Mouse (Mus musculus): ENCODE results near the gene Pah.

Gene Pah

DNA sequence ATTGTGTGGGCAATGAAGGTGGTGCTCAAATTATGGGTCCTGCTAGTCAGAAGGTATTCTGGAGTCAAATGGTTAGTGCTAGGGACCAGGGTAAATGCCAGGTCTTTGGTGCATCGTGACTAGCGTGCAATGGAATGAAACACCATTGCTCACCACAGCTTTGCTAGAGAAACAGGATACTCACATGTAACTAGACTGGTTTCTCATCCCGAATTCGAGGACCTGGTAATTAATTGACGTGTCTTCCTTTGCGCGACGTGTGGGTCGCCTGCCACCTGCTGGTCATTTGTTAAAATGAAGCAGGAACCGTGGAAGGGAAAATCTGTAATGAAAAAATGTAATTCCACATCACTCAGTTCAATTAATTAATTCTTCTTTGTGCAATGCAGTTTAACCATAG is 17.6 kb upstream of the Pah start:
- peak; percentile 57 for DNase-seq (ENCODE audit: low read depth, low spot score)

DNA sequence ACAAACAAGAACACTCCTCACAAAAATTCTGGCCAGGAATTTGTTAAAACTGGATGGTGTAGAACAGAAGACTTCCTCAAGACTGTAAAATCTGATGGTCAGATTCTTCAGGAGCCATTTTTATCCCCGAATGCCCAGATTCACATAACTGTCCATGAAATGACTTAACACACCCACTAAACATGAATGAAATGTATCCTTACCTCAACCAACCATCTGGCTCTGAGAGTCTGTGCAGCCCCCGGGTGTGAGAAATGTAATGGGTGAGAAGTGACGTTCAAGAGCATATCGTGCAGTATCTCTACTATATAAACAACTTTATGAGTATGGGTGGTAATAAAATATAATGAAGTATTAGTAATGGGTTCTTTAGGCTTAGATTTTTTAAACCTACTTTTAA is 13.0 kb upstream of the Pah start:
- no peak for DNase-seq (ENCODE audit: low read depth, low spot score)

DNA sequence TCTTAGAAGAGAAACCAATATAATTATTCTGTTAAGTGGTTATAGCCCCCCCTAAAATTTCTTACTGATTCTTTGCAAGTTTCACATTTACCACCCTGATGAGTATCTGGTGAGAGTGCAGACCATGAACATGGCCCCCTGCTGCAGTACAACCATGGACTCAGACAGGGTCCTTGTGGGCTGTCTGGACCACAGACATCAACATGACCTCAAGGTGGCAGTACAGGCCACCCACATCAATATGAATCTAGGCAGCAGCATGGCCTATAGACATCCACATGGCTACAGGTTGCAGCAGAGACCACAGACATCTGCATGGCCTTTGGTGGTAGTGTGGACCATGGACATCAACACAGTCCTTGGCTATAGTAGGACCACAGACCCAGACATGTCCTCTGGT is 8.5 kb upstream of the Pah start:
- no peak for DNase-seq (ENCODE audit: low read depth, low spot score)

DNA sequence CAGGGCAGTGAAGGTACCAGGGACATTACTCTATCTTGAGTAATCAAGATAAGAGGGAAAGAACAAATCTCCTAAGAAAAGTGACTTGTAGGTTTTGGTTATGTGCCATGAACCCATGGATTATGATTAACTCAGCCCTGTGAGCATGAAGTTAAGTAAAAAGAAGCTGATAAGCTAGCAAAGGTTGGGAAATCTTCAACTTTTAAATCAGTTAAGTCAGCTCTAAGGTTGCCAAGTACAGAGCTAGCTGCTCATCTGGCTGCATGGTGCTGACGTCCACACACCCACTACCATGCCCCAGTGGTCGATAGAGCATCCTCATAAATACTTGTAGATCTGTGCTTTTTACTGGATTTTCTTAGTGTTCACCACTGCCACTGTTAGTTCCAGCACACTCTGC is 3.0 kb upstream of the Pah start:
- no peak for DNase-seq (ENCODE audit: low read depth, low spot score)

DNA sequence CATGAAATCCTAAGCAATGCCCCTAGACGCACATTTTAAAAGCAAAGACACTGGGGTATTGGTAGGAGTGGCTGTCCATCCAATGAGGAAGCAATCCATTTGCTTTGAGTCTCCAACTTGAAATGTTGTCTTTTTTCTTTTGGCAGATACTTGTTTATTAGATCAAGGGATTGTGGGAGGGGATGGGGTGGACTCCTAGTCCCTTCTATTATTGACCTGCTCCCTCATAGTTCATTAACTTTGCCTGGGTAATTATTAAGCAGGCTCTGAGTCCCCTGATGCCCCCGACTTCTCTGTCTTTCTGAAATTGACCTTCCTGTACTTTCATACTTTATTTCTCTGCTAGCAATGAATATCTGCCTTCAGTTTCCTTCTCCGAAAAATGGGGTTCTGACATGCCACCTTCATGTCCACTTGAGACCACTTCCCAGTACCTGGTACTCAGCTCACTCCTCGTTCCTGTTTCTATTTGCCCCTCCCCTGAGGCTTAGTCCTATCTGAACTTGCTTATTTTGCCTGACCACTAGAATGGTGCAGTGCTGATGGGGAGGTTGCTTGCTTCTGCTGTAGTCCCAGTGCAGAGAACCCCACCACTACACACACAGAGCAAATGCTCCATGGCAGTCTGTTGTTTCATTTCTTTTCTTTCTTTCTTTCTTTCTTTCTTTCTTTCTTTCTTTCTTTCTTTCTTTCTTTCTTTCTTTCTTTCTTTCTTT is 1.0 kb upstream of the Pah start:
- no peak for DNase-seq (ENCODE audit: low read depth, low spot score)

DNA sequence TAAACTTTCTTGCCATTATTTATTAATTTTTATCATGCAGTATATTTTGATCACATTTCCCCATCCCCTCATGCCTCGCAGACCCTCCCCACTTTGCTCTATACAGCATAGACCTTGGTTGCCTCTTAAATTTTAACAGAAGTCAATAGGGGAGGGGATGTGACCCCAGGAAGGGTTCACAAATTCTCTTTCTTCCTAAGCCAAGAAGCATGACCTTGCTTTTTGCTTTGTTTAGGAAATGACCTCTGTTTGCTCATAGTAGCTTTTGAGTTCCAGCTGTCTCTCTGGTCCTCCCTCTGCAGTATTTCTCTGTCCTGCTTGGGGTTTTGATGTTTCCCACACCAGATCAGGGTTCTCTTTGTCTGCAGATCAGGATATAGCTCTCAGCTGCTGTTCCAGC is 12.6 kb downstream of the Pah start:
- DNase-seq (ENCODE audit: low read depth, low spot score) = no peak

DNA sequence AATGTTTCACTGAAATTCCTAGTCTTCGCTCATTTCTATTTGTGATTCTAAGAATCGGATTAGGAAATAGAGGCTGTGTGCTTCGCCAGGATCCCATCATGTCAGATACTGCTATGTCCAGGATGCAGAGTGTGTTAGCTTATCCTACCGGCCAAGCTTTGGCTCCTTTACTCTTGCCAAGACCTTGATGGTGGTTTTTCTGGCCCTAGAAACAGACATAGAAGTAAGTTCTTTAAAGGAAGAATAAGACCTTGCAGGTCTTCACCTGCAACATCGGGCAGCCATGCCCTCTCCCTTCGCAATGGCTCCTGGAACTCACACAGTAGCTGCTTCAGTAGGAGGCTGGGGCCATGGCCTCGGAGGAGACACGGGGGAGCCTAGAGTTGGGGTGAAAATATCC is 24.2 kb downstream of the Pah start:
- no peak for DNase-seq (ENCODE audit: low read depth, low spot score)

DNA sequence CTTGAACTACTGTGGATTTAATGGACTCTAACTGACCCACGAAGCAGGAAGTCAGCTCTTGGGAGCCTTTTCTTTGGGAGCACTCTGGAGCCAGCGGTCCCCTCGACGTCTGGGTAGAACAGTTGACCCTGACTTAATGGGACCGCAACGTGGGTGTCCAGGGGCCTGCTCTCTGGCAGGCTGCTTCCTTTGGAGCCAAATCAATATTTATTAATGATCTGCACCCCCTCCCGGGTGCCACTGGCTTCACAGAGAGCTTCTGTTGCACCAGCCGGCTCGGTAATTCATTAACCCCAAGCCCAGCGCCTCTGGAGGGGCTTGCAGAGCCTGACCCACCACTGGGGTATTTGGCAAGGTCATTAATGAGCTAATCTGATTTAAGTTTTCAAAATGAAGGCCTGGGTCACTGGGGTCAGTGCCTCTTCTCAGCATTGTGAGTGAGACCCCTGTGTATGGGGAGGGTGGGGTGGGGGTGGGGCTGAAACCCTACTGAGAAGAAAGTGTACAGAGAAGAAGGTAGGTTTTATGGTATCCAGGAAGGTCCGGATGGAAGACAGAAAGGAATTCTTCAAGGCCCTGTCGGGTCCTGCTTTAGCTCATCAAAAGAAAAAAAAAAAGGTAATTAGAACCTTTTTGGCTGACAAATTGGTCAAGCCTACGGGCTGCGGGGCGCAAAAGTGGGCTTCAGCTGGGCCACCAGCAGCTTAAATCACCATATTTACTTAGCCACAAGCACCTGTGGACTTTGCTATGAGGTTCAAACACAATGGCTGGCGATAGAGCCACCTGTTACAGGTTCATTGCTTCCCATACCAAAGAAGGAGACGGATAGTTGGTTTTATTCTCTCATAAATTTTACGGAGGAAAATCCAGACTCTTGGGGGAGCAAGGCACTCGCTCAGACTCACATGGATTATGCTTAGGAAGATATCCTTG is 25.0 kb downstream of the Pah start:
- DNase-seq (ENCODE audit: low read depth, low spot score) = no peak

DNA sequence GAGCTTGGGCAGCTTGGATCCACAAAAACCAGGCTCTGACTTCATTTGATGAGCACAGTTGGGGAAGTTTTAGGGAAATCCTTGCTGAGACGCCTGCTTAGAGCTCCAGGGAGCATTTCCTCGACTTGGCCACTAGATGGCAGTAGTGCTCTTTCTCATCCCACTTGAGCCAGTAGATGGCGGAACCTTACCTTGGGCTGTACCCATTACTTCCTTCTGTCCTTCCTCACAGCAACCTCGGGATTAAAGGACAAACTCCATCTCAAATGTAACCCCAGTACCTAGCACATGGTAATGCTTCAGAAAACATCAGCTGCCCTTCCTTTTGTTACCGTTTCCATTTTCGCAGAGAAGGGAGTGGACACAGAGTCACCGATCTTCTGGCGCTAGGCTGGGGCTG is 31.1 kb downstream of the Pah start:
- DNase-seq (ENCODE audit: low read depth, low spot score) = peak; percentile 76

DNA sequence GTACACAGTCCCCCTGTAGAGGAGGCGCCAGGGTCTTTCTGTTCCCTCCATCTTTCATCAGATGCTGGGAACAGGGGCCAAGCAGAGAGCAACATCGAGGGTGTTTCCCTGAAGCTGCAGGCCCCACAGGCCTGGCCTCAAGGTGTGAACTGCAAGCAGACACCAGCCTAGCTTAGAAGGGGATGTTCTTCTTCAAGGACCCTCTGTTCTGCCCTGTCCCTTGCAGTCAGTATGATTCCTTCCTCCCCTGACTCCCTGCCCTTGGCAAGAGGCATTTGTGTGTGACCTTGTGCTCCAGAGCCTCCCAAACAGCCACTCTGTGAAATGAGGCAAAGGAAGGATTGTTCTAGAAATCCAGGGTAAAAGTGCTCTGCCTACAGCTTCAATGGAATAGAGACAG is 34.8 kb downstream of the Pah start:
- no peak for DNase-seq (ENCODE audit: low read depth, low spot score)

DNA sequence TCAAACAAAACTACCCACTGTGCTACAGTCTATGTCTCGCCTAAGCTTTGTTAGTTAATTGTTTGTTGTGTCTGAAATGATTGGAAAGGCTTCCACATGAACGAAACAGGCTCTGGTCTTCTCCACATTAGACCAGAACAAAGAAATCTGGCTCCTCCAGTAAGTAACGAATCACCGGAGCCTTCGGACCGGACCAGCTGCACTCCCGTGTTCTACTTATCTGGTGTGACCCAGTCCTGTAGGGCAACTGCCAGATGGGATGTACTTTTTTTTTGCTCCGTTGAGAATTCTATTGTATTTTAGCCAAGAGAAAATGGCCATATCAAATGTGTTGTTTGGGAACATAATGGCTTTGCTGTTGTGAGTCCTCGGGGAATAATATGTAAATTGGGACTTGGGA is 42.2 kb downstream of the Pah start:
- DNase-seq (ENCODE audit: low read depth, low spot score) = no peak

DNA sequence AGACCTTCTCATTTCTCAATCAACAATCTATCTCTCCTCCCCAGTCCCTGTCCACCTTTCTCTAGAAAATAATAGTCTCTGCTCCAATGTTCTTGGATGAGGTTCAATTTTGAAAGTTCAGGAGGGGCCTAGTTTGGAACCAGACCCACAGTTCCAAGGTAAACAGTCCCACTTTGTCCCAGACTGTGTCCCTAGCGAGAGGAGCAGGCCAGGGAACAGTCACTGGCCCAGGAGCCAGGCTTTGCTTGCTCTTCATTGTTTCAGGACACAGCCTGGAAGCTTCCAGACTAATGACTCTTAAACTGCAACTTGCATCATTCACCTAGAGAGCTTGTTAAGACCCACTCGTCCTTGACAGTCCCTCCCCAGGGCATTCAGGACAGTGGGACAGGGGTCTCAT is 44.1 kb downstream of the Pah start:
- DNase-seq (ENCODE audit: low read depth, low spot score) = no peak

DNA sequence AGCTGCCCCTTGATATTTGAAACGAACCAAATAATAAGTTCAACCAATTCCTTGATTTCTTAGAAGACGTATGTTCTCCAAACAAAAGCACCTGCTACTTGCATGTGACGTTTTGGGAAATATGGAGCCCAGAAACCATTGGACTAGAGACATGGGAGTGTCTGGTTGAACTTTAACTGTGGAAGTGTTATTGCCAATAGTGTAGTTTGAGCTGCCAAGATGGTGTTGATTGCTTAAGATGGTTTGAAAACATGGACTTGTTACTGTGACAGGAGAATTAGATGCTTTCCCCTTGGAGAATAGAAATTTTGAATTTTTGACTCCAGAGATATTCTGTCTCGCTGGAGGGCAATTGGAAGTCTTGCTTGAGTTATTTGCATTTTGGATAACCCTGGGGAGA is 50.9 kb downstream of the Pah start:
- DNase-seq (ENCODE audit: low read depth, low spot score) = no peak

DNA sequence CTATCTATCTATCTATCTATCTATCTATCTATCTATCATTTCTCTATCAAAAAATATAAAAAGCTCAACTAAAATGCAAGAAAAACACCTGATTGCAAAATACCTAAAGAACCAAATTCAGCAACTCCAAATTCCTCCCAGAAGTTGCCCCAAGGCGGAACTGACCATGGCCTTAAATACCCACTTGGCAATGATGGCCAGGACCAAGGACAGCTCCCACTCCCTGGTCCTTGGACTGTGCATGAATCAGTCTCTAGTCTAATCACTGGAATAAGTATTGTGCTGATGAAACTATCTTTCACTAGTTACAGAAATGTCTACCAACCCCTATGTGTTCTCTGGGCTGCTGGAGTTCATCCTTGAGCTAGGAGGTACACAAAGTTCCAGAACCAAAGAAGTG is 65.1 kb downstream of the Pah start:
- peak; percentile 53 for DNase-seq (ENCODE audit: low read depth, low spot score)

DNA sequence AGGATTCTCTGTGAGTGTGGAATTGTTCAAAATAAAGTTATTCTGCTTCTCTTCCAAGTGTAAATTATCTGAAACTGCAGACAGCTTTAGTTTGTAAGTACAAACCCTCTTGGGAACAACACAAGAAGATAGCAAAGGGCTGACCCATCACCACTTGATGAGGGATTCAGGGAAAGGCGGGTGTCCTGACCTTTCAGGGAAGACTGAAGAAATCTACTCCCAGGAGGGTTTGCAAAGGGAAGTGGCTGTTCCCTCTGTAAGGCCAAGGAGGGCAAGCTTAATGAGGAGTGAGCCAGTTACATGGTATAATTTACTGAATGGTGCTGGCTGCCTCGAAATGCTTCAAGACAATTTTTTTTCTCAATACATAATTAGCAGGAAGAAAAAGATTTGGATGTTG is 72.3 kb downstream of the Pah start:
- no peak for DNase-seq (ENCODE audit: low read depth, low spot score)

DNA sequence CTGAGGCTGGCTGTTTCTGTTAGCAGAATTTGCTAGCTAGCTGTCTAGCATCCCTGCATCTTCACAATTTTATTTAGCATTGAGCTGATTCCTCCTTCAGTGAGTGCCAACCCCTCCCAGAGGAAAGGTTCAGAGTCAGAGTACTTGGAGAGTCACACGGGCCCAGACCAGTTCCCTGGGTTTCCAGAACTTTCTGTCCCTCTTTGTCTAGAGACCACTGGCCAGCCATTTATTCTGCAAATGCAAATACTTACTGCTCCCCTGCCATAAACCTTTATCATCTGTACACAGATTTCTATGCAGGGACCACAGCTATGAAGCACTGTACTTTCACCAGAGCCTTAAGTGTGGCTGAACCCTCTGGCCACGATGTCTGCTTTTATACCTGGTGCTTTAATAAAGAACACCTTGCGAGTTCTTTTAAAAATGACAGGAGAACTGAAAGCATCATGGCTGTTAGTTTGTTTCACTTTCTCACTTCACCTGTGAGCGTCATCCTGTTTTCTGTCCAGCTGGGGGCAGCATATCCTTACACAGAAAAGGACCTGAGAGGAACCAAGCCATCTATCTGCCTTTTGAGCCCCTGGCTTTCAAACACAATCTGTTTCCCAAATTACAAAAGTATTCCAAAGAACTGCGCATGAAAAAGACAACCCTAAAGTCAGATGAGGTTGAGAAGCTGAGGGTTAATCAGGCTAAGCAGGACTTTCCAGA is 74.9 kb downstream of the Pah start:
- peak; percentile 75 for DNase-seq (ENCODE audit: low read depth, low spot score)

DNA sequence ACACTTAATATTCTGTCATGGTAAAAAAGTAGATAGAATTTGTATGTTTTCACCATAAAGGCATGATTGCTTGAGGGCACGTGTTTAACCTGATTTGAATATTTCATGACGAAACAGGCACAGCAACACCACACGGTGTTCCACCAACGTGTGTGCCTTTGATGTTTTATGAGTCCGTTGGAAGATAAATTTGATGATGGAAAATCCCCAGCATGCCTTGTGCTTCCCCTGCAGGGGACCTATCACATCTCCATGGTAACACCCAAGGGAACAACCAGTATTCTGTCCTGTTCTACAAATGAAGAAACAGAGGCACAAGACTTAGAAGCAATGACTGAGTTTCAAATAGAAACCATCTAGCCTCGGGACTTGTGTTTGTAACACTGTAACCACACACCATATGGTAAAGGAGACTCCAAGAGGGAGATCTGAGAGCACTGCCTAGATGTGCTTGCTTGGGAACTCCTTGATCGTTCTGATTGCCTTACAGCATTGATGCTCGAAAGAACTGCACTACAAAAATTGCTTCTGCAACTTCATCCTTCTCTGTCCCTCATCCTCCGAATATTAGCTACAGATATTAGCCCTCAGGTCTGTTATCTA is 75.6 kb downstream of the Pah start:
- DNase-seq (ENCODE audit: low read depth, low spot score) = peak; percentile 1

DNA sequence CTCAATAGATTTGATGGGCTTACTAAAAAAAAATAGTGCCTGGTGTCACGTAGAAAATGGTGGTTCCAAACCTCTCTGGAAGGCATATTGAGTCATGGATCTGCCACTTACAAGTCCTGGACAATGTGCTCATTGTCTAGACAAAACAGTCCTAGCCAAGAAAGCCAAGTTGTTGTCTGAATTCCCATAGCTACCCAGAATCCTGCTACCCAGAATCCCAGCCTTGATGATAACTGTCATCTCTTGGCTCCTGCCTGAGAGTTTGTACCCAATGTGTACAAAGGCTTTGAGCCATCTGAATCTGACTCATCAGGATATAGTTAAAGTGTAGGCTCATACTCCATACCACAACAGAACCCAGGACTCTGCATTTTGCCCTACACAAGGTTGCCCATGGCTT is 80.6 kb downstream of the Pah start:
- DNase-seq (ENCODE audit: low read depth, low spot score) = peak; percentile 28

DNA sequence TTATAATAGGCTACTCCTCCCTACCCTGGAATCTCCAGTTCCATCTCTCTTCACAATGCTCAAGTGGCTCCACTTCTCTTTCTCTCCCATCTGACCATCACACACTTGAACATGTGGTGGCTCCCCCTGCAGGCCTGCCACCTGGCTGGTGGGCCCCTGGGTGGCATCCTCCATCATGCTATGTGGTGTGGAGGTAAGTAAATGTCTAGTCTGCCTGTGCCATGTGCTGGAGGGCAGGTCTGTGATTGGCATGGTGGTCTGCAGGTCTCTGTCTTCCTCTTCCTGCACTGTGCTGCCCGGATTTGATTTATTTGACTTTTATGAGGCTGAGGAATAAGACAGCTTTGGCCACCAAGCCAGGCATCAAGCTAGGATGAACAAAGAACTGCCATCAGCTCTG is 103.6 kb downstream of the Pah start:
- DNase-seq (ENCODE audit: low read depth, low spot score) = no peak

Data from 3T3-L1 (cell line).